Mouse (Mus musculus): ENCODE measurements around the gene Ndufaf7. TPM values are rescaled to one million over a fixed set of nuclear protein-coding genes. Genes with fewer than 3 reads are reported as not detected.

Gene Ndufaf7
- polyA plus RNA-seq, 1 experiment = 13.0 TPM

DNA sequence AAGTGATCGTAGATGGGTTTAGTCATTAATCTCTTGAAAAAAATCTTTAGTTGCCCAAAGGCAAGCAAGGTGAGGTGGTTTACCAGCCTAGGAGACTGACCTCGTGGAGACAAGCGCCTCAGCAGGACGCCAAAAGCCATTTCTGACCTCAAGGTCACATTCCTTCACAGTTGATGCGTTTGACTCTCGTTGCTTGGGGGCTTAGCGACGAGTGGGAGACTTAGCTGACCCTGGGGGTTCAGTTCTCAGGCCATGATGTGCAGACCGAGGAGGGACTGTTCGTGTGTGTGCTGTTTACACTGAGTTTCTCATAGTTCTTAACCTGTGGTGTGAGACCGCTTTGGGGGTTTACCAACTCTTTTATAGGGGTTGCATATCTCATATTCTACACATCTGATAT lies 5.6 kb downstream of the Ndufaf7 start:
- peaks cover 7% of the 10 kb centered on the region for H3K36me3 ChIP-seq (ENCODE audit: control insufficient read depth, insufficient read depth)
- no peak for TF ChIP-seq MYOG (IDR thresholded peaks at IDR 0.05; ENCODE audit: control insufficient read depth, extremely low read depth, insufficient read length)
- TF ChIP-seq CEBPB (IDR thresholded peaks at IDR 0.05; ENCODE audit: low read depth) = no peak
- no peak for TF ChIP-seq FOSL1 (IDR thresholded peaks at IDR 0.05; ENCODE audit: insufficient read depth, low read length, poor library complexity, severe bottlenecking)
- no peak for TF ChIP-seq MYOD1 (IDR thresholded peaks at IDR 0.05; ENCODE audit: control insufficient read depth, insufficient read length, low read depth)
- peaks cover 5% of the 10 kb centered on the region for H3K79me2 ChIP-seq (ENCODE audit: control insufficient read depth, insufficient read depth)
- no peak overlapping the region for H3ac ChIP-seq (ENCODE audit: control insufficient read depth, insufficient read length, low read depth)
- H3K4me3 ChIP-seq (ENCODE audit: insufficient read depth, poor library complexity, severe bottlenecking) = no peak overlapping the region
- H3K27me3 ChIP-seq (ENCODE audit: control insufficient read depth, insufficient read depth, insufficient read length) = no peaks in the 10 kb centered on the region
- H3K79me3 ChIP-seq (ENCODE audit: low read depth) = no peaks in the 10 kb centered on the region

DNA sequence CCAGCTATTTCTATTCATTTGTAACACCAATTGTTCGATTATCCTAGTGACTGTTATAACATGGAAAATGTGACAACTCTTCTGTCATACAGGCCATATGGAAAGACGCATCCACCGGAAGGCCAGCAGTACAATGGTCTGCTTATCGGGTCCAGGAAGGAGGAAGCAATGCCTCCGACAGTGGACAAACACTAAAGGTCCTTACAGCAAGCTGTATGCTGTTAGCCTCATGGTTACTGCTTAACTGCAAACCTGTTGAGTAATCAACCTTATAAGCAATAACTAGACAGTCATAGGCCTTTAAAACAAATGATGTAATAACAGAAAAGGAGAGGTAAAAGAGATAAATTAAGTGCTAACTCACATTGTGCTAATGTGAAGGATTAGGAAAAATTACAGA lies 14.3 kb downstream of the Ndufaf7 start:
- Histone ChIP-seq H3K27me3 (ENCODE audit: control insufficient read depth, insufficient read depth, insufficient read length) (no peaks in the 10 kb centered on the region), H3K79me3 (ENCODE audit: low read depth) (no peaks in the 10 kb centered on the region), H3K4me3 (ENCODE audit: insufficient read depth, poor library complexity, severe bottlenecking) (no peak overlapping the region), H3K36me3 (ENCODE audit: control insufficient read depth, insufficient read depth) (peaks cover 74% of the 10 kb centered on the region), H3ac (ENCODE audit: control insufficient read depth, insufficient read length, low read depth) (no peak overlapping the region), H3K79me2 (ENCODE audit: control insufficient read depth, insufficient read depth) (no peaks in the 10 kb centered on the region)
- no peak for TF ChIP-seq USF1 (IDR thresholded peaks at IDR 0.05; ENCODE audit: low read depth)
- no peak for TF ChIP-seq MYOD1 (IDR thresholded peaks at IDR 0.05; ENCODE audit: control insufficient read depth, insufficient read length, low read depth)
- TF ChIP-seq FOSL1 (IDR thresholded peaks at IDR 0.05; ENCODE audit: insufficient read depth, low read length, poor library complexity, severe bottlenecking) = no peak
- TF ChIP-seq CEBPB (IDR thresholded peaks at IDR 0.05; ENCODE audit: low read depth) = no peak
- TF ChIP-seq CTCF (IDR thresholded peaks at IDR 0.05; ENCODE audit: control insufficient read depth, insufficient read depth, insufficient read length) = no peak

DNA sequence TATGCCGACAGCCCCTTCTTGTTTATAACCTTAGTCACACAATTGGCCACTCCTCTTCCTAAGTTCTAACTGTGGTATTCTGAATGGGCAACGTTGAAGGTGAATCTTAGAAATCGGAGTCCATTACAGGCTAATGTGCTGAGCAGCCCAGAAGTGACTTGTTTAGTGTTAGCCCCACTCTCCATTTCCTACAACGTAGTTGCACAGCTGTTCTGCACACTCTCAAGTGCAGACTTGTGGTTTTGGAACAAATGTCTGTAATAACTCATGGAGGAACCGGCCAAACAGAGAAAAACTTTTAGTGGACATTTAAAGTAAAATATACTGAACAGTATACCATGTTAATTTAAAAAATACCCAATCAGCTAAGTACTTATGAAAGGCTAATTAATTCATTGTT lies 15.1 kb downstream of the Ndufaf7 start:
- peaks cover 72% of the 10 kb centered on the region for H3K36me3 ChIP-seq (ENCODE audit: control insufficient read depth, insufficient read depth)

DNA sequence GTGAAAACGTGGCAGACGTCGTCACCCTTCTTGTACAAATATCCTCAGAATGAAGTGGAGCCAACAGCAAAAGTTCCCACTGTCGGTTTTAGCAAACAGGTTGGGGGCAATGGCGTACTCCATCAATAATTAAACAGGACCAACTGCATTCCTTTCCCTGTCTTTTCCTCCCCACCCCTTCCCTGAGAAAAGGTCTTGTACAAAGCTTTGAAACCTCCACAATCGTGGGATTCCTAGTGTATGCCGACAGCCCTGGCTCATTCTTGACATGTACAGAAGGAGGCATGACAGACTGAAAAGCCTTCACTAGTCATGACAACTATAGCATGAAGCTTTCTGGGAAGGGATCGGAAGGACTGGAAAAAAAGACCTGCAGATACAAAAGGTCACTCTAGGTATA lies 16.3 kb downstream of the Ndufaf7 start:
- Histone ChIP-seq H3K27me3 (ENCODE audit: control insufficient read depth, insufficient read depth, insufficient read length) (no peaks in the 10 kb centered on the region), H3K36me3 (ENCODE audit: control insufficient read depth, insufficient read depth) (peaks cover 62% of the 10 kb centered on the region), H3ac (ENCODE audit: control insufficient read depth, insufficient read length, low read depth) (no peak overlapping the region), H3K79me3 (ENCODE audit: low read depth) (no peaks in the 10 kb centered on the region), H3K79me2 (ENCODE audit: control insufficient read depth, insufficient read depth) (no peaks in the 10 kb centered on the region), H3K4me3 (ENCODE audit: insufficient read depth, poor library complexity, severe bottlenecking) (no peak overlapping the region)
- no peak for TF ChIP-seq CTCF (IDR thresholded peaks at IDR 0.05; ENCODE audit: control insufficient read depth, insufficient read depth, insufficient read length)
- no peak for TF ChIP-seq USF1 (IDR thresholded peaks at IDR 0.05; ENCODE audit: low read depth)
- TF ChIP-seq MYOG (IDR thresholded peaks at IDR 0.05; ENCODE audit: control insufficient read depth, extremely low read depth, insufficient read length) = no peak
- no peak for TF ChIP-seq MYOD1 (IDR thresholded peaks at IDR 0.05; ENCODE audit: control insufficient read depth, insufficient read length, low read depth)
- TF ChIP-seq FOSL1 (IDR thresholded peaks at IDR 0.05; ENCODE audit: insufficient read depth, low read length, poor library complexity, severe bottlenecking) = no peak
- TF ChIP-seq CEBPB (IDR thresholded peaks at IDR 0.05; ENCODE audit: low read depth) = no peak
- no peak for TF ChIP-seq MAX (IDR thresholded peaks at IDR 0.05)

More for the DNA sequence above, 15.1 kb downstream of the Ndufaf7 start:
- Histone ChIP-seq H3ac (ENCODE audit: control insufficient read depth, insufficient read length, low read depth) (no peak overlapping the region), H3K79me3 (ENCODE audit: low read depth) (no peaks in the 10 kb centered on the region), H3K4me3 (ENCODE audit: insufficient read depth, poor library complexity, severe bottlenecking) (no peak overlapping the region), H3K27me3 (ENCODE audit: control insufficient read depth, insufficient read depth, insufficient read length) (no peaks in the 10 kb centered on the region), H3K79me2 (ENCODE audit: control insufficient read depth, insufficient read depth) (no peaks in the 10 kb centered on the region)
- no peak for TF ChIP-seq CTCF (IDR thresholded peaks at IDR 0.05; ENCODE audit: control insufficient read depth, insufficient read depth, insufficient read length)
- no peak for TF ChIP-seq MYOD1 (IDR thresholded peaks at IDR 0.05; ENCODE audit: control insufficient read depth, insufficient read length, low read depth)
- TF ChIP-seq USF1 (IDR thresholded peaks at IDR 0.05; ENCODE audit: low read depth) = no peak
- TF ChIP-seq MYOG (IDR thresholded peaks at IDR 0.05; ENCODE audit: control insufficient read depth, extremely low read depth, insufficient read length) = no peak
- no peak for TF ChIP-seq FOSL1 (IDR thresholded peaks at IDR 0.05; ENCODE audit: insufficient read depth, low read length, poor library complexity, severe bottlenecking)
- TF ChIP-seq CEBPB (IDR thresholded peaks at IDR 0.05; ENCODE audit: low read depth) = no peak
- TF ChIP-seq MAX (IDR thresholded peaks at IDR 0.05) = no peak

DNA sequence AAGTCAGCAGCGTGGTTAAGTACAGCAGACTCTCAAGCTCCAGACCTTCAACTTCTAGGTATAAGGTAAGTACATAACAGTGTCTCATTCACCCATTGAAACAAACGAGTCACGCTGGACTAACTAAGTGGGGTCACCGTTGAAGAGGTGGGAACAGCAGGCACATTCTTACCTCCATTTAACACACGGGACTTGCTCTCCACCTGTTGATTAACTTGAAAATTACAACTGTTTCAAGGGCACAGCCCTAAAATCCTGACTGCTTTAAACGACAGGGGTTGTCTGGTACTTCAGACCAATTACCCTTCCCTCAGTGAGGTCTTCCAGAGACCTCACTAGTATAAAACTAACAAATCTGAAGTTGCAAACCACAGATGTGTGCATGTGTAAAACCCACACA lies 22.5 kb downstream of the Ndufaf7 start:
- Histone ChIP-seq H3K79me2 (ENCODE audit: control insufficient read depth, insufficient read depth) (no peaks in the 10 kb centered on the region), H3K36me3 (ENCODE audit: control insufficient read depth, insufficient read depth) (peaks cover 34% of the 10 kb centered on the region), H3ac (ENCODE audit: control insufficient read depth, insufficient read length, low read depth) (no peak overlapping the region), H3K27me3 (ENCODE audit: control insufficient read depth, insufficient read depth, insufficient read length) (no peaks in the 10 kb centered on the region), H3K79me3 (ENCODE audit: low read depth) (no peaks in the 10 kb centered on the region), H3K4me3 (ENCODE audit: insufficient read depth, poor library complexity, severe bottlenecking) (no peak overlapping the region)
- TF ChIP-seq FOSL1 (IDR thresholded peaks at IDR 0.05; ENCODE audit: insufficient read depth, low read length, poor library complexity, severe bottlenecking) = no peak

DNA sequence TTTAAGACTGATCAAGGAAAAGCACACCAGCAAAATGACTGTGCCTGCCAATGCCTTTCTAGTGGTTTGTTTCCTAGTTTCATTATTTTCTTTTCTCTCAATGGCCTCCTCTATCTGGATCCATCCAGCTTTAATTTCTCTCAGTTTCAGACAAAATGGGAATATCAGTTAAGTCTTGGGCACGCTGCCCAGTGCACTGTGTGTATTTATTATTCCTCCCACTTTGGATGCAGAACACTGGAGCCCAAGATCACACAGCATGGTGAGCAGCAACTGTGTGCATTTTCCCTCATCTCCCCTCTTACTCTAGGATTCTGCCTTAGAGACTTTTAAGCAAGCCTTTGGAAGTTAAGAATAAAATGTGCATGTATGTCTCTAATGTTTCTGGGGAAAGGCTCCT lies 27.5 kb downstream of the Ndufaf7 start:
- no peaks in the 10 kb centered on the region for H3K79me2 ChIP-seq (ENCODE audit: control insufficient read depth, insufficient read depth)
- no peak overlapping the region for H3ac ChIP-seq (ENCODE audit: control insufficient read depth, insufficient read length, low read depth)
- H3K27me3 ChIP-seq (ENCODE audit: control insufficient read depth, insufficient read depth, insufficient read length) = no peaks in the 10 kb centered on the region
- no peaks in the 10 kb centered on the region for H3K79me3 ChIP-seq (ENCODE audit: low read depth)
- peaks cover 21% of the 10 kb centered on the region for H3K36me3 ChIP-seq (ENCODE audit: control insufficient read depth, insufficient read depth)
- H3K4me3 ChIP-seq (ENCODE audit: insufficient read depth, poor library complexity, severe bottlenecking) = no peak overlapping the region
- TF ChIP-seq CTCF (IDR thresholded peaks at IDR 0.05; ENCODE audit: control insufficient read depth, insufficient read depth, insufficient read length) = no peak
- TF ChIP-seq FOSL1 (IDR thresholded peaks at IDR 0.05; ENCODE audit: insufficient read depth, low read length, poor library complexity, severe bottlenecking) = no peak
- TF ChIP-seq MAX (IDR thresholded peaks at IDR 0.05) = no peak
- no peak for TF ChIP-seq USF1 (IDR thresholded peaks at IDR 0.05; ENCODE audit: low read depth)
- no peak for TF ChIP-seq MYOD1 (IDR thresholded peaks at IDR 0.05; ENCODE audit: control insufficient read depth, insufficient read length, low read depth)
- TF ChIP-seq CEBPB (IDR thresholded peaks at IDR 0.05; ENCODE audit: low read depth) = no peak

Measured in C2C12 (cell line).